Mouse (Mus musculus): ENCODE measurements around the gene Plekhs1. TPM values are rescaled to one million over a fixed set of nuclear protein-coding genes. Genes with fewer than 3 reads are reported as not detected.
A peak's percentile ranks its signal among the peaks of the same experiment; 100 is the strongest.

Gene Plekhs1
- under 1 TPM; 0.07 to 0.50 TPM for total RNA-seq (2021)
- long read RNA-seq, experiment 1 = 0 reads
- long read RNA-seq, experiment 2 = 0 reads

- intact Hi-C loops (cut with DNase I) = no loop called here
- DNase-seq = no peak
Measured at GRCm38 (mm10) chr19:56461522-56462101, at the start of gene Plekhs1. Plekhs1 (plus strand) TSS chr19:56461640.

- intact Hi-C loops (cut with DNase I) = no loop called here
- no peak for DNase-seq
Measured at GRCm38 (mm10) chr19:56418404-56418803, 43.0 kb upstream of the Plekhs1 start.

GRCm38 (mm10) chr19:56419452-56419851 lies 42.0 kb upstream of the Plekhs1 start:
- no peak for DNase-seq
- intact Hi-C loops (cut with DNase I) = no loop called here

GRCm38 (mm10) chr19:56420345-56420744 lies 41.1 kb upstream of the Plekhs1 start:
- intact Hi-C loops (cut with DNase I) = loop anchor here (5.0 kb wide), 5 partner anchors 147 to 487 kb away; partner anchors contain the start of gene Adrb1

GRCm38 (mm10) chr19:56422476-56423338 lies 38.7 kb upstream of the Plekhs1 start:
- peak; percentile 89 to 93 for DNase-seq
- intact Hi-C loops (cut with DNase I) = loop anchor here (5.0 kb wide), 5 partner anchors 145 to 485 kb away; partner anchors contain the start of gene Adrb1

More at GRCm38 (mm10) chr19:56420345-56420744, 41.1 kb upstream of the Plekhs1 start:
- DNase-seq = no peak

- intact Hi-C loops (cut with DNase I) = loop anchor here (5.0 kb wide), 5 partner anchors 144 to 484 kb away; partner anchors contain the start of gene Adrb1
- DNase-seq = no peak
Measured at GRCm38 (mm10) chr19:56423370-56423769, 38.1 kb upstream of the Plekhs1 start.

GRCm38 (mm10) chr19:56424606-56425395 lies 36.6 kb upstream of the Plekhs1 start:
- DNase-seq = no peak
- intact Hi-C loops (cut with DNase I) = loop anchor here (5.0 kb wide), 5 partner anchors 142 to 482 kb away; partner anchors contain the start of gene Adrb1

GRCm38 (mm10) chr19:56425492-56425891 lies 35.9 kb upstream of the Plekhs1 start:
- peak; percentile 23 to 43 for DNase-seq
- intact Hi-C loops (cut with DNase I) = no loop called here

GRCm38 (mm10) chr19:56430369-56430768 lies 31.1 kb upstream of the Plekhs1 start:
- DNase-seq = no peak
- intact Hi-C loops (cut with DNase I) = no loop called here

GRCm38 (mm10) chr19:56432706-56433105 lies 28.7 kb upstream of the Plekhs1 start:
- intact Hi-C loops (cut with DNase I) = no loop called here

GRCm38 (mm10) chr19:56433581-56433980 lies 27.9 kb upstream of the Plekhs1 start:
- intact Hi-C loops (cut with DNase I) = no loop called here
- no peak for DNase-seq

More at GRCm38 (mm10) chr19:56432706-56433105, 28.7 kb upstream of the Plekhs1 start:
- no peak for DNase-seq

GRCm38 (mm10) chr19:56436380-56436779 lies 25.1 kb upstream of the Plekhs1 start:
- DNase-seq = no peak
- intact Hi-C loops (cut with DNase I) = no loop called here

- intact Hi-C loops (cut with DNase I) = no loop called here
- DNase-seq = peak; percentile 42 to 61
Measured at GRCm38 (mm10) chr19:56438357-56439071, 22.9 kb upstream of the Plekhs1 start.

GRCm38 (mm10) chr19:56439072-56439434 lies 22.4 kb upstream of the Plekhs1 start:
- no peak for DNase-seq
- intact Hi-C loops (cut with DNase I) = no loop called here

GRCm38 (mm10) chr19:56443445-56443844 lies 18.0 kb upstream of the Plekhs1 start:
- DNase-seq = no peak
- intact Hi-C loops (cut with DNase I) = no loop called here

GRCm38 (mm10) chr19:56448784-56449183 lies 12.7 kb upstream of the Plekhs1 start:
- intact Hi-C loops (cut with DNase I) = no loop called here
- no peak for DNase-seq

- DNase-seq = no peak
- intact Hi-C loops (cut with DNase I) = no loop called here
Measured at GRCm38 (mm10) chr19:56449537-56449936, 11.9 kb upstream of the Plekhs1 start.

GRCm38 (mm10) chr19:56450892-56451291 lies 10.5 kb upstream of the Plekhs1 start:
- intact Hi-C loops (cut with DNase I) = no loop called here
- DNase-seq = no peak

GRCm38 (mm10) chr19:56451867-56452266 lies 9.6 kb upstream of the Plekhs1 start:
- intact Hi-C loops (cut with DNase I) = no loop called here
- DNase-seq = peak in 1 of 2 experiments; percentile 31

GRCm38 (mm10) chr19:56452421-56452820 lies 9.0 kb upstream of the Plekhs1 start:
- intact Hi-C loops (cut with DNase I) = no loop called here
- DNase-seq = no peak
